Comparison of ENCODE assay signal across 8 mouse cellular contexts in the genomic region with DNA sequence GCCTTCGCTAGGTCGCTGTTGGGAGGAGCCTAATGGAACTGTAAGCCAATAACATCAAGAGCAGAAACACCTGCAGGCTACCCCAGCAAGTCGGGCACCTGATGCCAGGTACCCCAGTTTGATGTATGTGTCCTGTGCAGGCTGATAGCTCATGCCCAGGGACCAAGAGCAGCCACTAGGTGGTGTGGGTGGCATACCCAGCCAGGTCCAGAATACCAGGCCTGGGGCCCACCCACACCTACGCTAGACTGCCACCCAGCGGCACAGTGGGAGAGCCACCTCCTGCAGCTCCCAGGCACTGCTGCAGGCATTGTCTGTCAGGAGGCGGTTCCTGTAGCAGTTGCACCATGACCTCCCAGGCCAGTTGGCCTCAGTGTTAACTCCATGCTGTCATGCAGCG. TPM values are rescaled to one million over a fixed set of nuclear protein-coding genes. Genes with fewer than 3 reads are reported as not detected.
DNase-seq lines count a peak whose midpoint lies in the region; ATAC-seq and TF ChIP-seq lines count a peak whose summit lies in the region.

No protein-coding gene starts in this region.

- 10% methylated on average over 7 of the region's 7 CpGs for WGBS in kidney, embryonic 15.5 days
- 10% methylated on average over 7 of the region's 7 CpGs for WGBS in liver, embryonic 16.5 days (ENCODE audit: insufficient replicate concordance)
- 36% methylated on average over 7 of the region's 7 CpGs for WGBS in olfactory bulb, adult 2 months

- CTCF ChIA-PET in Patski (lab: Charles Lee): interaction anchor here (0.6 to 5.8 kb wide), 14 partner anchors 8 to 110 kb away, joined by 3 to 119 read pairs (median 8); partner anchors contain the start of genes Ankrd54, Eif3l and Triobp

- in situ Hi-C loops in Patski (cut with MboI; ENCODE audit: low pct_unique_long_range_greater_than_20kb): loop anchor here (5.0 kb wide), 1 partner anchor 33 kb away; no protein-coding TSS in a partner anchor

- H3K4me2 ChIP-seq in kidney, embryonic 15.5 days: no peak overlapping the region
- H3K4me2 ChIP-seq in liver, embryonic 16.5 days (ENCODE audit: low read depth, low read length): no peak overlapping the region

- POLR2A ChIA-PET in Patski (lab: Charles Lee): no interaction called here

- TF ChIP-seq POLR2A in olfactory bulb, adult 2 months (IDR thresholded peaks at IDR 0.05; ENCODE audit: insufficient read depth, low read depth, low read length): no peak

- TF ChIP-seq CTCF in Patski (IDR thresholded peaks at IDR 0.05): no peak
- TF ChIP-seq CTCF in olfactory bulb, adult 2 months (IDR thresholded peaks at IDR 0.05; ENCODE audit: insufficient read depth, low read depth, low read length): peak; percentile 64

- DNase-seq in 416B (ENCODE audit: low read depth) (peak; percentile 96), Patski (ENCODE audit: low read depth, low spot score) (no peak)
- DNase-seq in cerebellum, postnatal 36 days: peak; percentile 50 to 67
- DNase-seq in heart, adult 9 months (ENCODE audit: low spot score in 2 of 2): peak; percentile 41 to 50
- DNase-seq in thymus, postnatal 14 days: peak; percentile 94

- peaks cover 48% of the 10 kb centered on the region for H3K4me1 ChIP-seq in kidney, embryonic 15.5 days
- peaks cover 23% of the 10 kb centered on the region for H3K4me1 ChIP-seq in liver, embryonic 16.5 days (ENCODE audit: control insufficient read depth, low read depth, low read length)
- peaks cover 23% of the 10 kb centered on the region for H3K4me1 ChIP-seq in olfactory bulb, adult 2 months (ENCODE audit: control insufficient read depth, insufficient read depth, low read length)

- peaks cover 32% of the 10 kb centered on the region for H3K36me3 ChIP-seq in kidney, embryonic 15.5 days
- H3K36me3 ChIP-seq in liver, embryonic 16.5 days (ENCODE audit: control insufficient read depth, insufficient read depth): no peaks in the 10 kb centered on the region

- ATAC-seq in Patski: peak; percentile 51
- ATAC-seq in kidney, embryonic 15.5 days (replicated peaks; ENCODE audit: low FRiP score): peak; percentile 69
- ATAC-seq in liver, embryonic 16.5 days (ENCODE audit: low read depth): peak; percentile 78

- no peak overlapping the region for H3K4me3 ChIP-seq in kidney, embryonic 15.5 days (replicated peaks)
- no peak overlapping the region for H3K4me3 ChIP-seq in liver, embryonic 16.5 days (ENCODE audit: low read depth, low read length)
- no peak overlapping the region for H3K4me3 ChIP-seq in olfactory bulb, adult 2 months (ENCODE audit: insufficient read depth, low read depth, low read length)

- peaks cover 18% of the 10 kb centered on the region for H3K27me3 ChIP-seq in Patski
- H3K27me3 ChIP-seq in kidney, embryonic 15.5 days: peaks cover 43% of the 10 kb centered on the region
- peaks cover 30% of the 10 kb centered on the region for H3K27me3 ChIP-seq in liver, embryonic 16.5 days (ENCODE audit: control insufficient read depth, insufficient read depth, low read depth, low read length)

- H3K9me3 ChIP-seq in kidney, embryonic 15.5 days (replicated peaks): no peaks in the 10 kb centered on the region
- H3K9me3 ChIP-seq in liver, embryonic 16.5 days (replicated peaks; ENCODE audit: control insufficient read depth, low read length): no peaks in the 10 kb centered on the region

- no peak overlapping the region for H3K9ac ChIP-seq in kidney, embryonic 15.5 days
- H3K9ac ChIP-seq in liver, embryonic 16.5 days (ENCODE audit: low read depth, low read length): no peak overlapping the region

- H3K27ac ChIP-seq in kidney, embryonic 15.5 days: no peak overlapping the region
- no peak overlapping the region for H3K27ac ChIP-seq in liver, embryonic 16.5 days (ENCODE audit: low read length)
- H3K27ac ChIP-seq in olfactory bulb, adult 2 months (ENCODE audit: insufficient read depth, low read depth, low read length): no peak overlapping the region

RNA-seq across cellular contexts. Expression of gene Galr3, which starts 2.8 kb away (rescaled TPM):
- polyA plus RNA-seq in Patski (2021): 0.12 TPM
- polyA plus RNA-seq in kidney, embryonic 15.5 days (2015; fragmentation: Nextera tagmentation; extraction: Ambion mirVana): 0.12 and 0.30 TPM in 2 replicates
- 0.20 TPM in 1 of 2 replicates, not detected in the other for polyA plus RNA-seq in liver, embryonic 16.5 days (2015; fragmentation: Nextera tagmentation; extraction: Ambion mirVana)
- polyA plus RNA-seq in olfactory bulb, adult 2 months (2012; ENCODE audit: insufficient read depth, insufficient read length, low replicate concordance, missing spikeins): not detected in 2 replicates

RNA-seq across cellular contexts. Expression of gene H1f0, which starts 10.6 kb away (rescaled TPM):
- 95.5 TPM for polyA plus RNA-seq in Patski (2021)
- polyA plus RNA-seq in kidney, embryonic 15.5 days (2015; fragmentation: Nextera tagmentation; extraction: Ambion mirVana): 513 and 545 TPM in 2 replicates
- polyA plus RNA-seq in liver, embryonic 16.5 days (2015; fragmentation: Nextera tagmentation; extraction: Ambion mirVana): 134 and 136 TPM in 2 replicates
- polyA plus RNA-seq in olfactory bulb, adult 2 months (2012; ENCODE audit: insufficient read depth, insufficient read length, low replicate concordance, missing spikeins): not detected in 2 replicates

RNA-seq across cellular contexts. Expression of gene Ankrd54, which starts 23.8 kb away (rescaled TPM):
- polyA plus RNA-seq in Patski (2021): 40.0 TPM
- 47.7 and 56.3 TPM in 2 replicates for polyA plus RNA-seq in kidney, embryonic 15.5 days (2015; fragmentation: Nextera tagmentation; extraction: Ambion mirVana)
- polyA plus RNA-seq in liver, embryonic 16.5 days (2015; fragmentation: Nextera tagmentation; extraction: Ambion mirVana): 36.7 and 40.9 TPM in 2 replicates
- polyA plus RNA-seq in olfactory bulb, adult 2 months (2012; ENCODE audit: insufficient read depth, insufficient read length, low replicate concordance, missing spikeins): not detected in 2 replicates

RNA-seq across cellular contexts. Expression of gene Eif3l, which starts 36.1 kb away (rescaled TPM):
- polyA plus RNA-seq in Patski (2021): 220 TPM
- polyA plus RNA-seq in kidney, embryonic 15.5 days (2015; fragmentation: Nextera tagmentation; extraction: Ambion mirVana): 243 and 247 TPM in 2 replicates
- 107 and 109 TPM in 2 replicates for polyA plus RNA-seq in liver, embryonic 16.5 days (2015; fragmentation: Nextera tagmentation; extraction: Ambion mirVana)
- polyA plus RNA-seq in olfactory bulb, adult 2 months (2012; ENCODE audit: insufficient read depth, insufficient read length, low replicate concordance, missing spikeins): not detected in 2 replicates

Comparison
In these comparisons a context has a peak if more than half of its experiments do, and no peak if none do; other contexts are left out.
1. RNA of gene Ankrd54, which starts 23.8 kb away (polyA plus RNA-seq): 47.7 to 56.3 TPM in kidney, embryonic 15.5 days, 36.7 to 40.9 TPM in liver, embryonic 16.5 days and 40.0 TPM in Patski (single experiment); not detected in olfactory bulb, adult 2 months; every median in the first group is over 10 times any median in the second.
2. Peak in every context shown above with its lines, with median percentiles within 50 percentile points of each other: ATAC-seq.